Mouse (Mus musculus) hindbrain, embryonic 12.5 days (tissue): ENCODE results near the gene Nme9. TPM values are rescaled to one million over a fixed set of nuclear protein-coding genes. Genes with fewer than 3 reads are reported as not detected.
A peak's percentile ranks its signal among the peaks of the same experiment; 100 is the strongest.

Experiments
- ATAC-seq: fragments of 200-750 bp; cut with Nextera tagmentation; 2 replicates; pipeline ENCODE4 v1.8.0; 2017; ENCODE audit warnings: moderate TSS enrichment; ENCODE audit not compliant: low FRiP score
- H3K27ac ChIP-seq: fragments of 300-500 bp; sonication (generic); 2 replicates; pipeline ENCODE4 v1.5.1; 2016; ENCODE audit warnings: mild to moderate bottlenecking
- H3K27me3 ChIP-seq: fragments of 300-500 bp; sonication (generic); 2 replicates; pipeline ENCODE4 v1.6.1; 2016; ENCODE audit warnings: mild to moderate bottlenecking
- H3K36me3 ChIP-seq: fragments of 300-500 bp; sonication (generic); 2 replicates; pipeline ENCODE4 v1.6.1; 2016; ENCODE audit warnings: mild to moderate bottlenecking
- H3K4me1 ChIP-seq: fragments of 300-500 bp; sonication (generic); 2 replicates; pipeline ENCODE4 v1.6.1; 2016
- H3K4me2 ChIP-seq: fragments of 300-500 bp; sonication (generic); replicated peaks from 2 replicates; pipeline ENCODE4 v1.6.1; 2016; ENCODE audit warnings: mild to moderate bottlenecking
- H3K4me3 ChIP-seq: fragments of 300-500 bp; sonication (generic); 2 replicates; pipeline ENCODE4 v1.5.1; 2016; ENCODE audit warnings: mild to moderate bottlenecking
- H3K9ac ChIP-seq: fragments of 300-500 bp; sonication (generic); 2 replicates; pipeline ENCODE4 v1.6.1; 2016; ENCODE audit warnings: mild to moderate bottlenecking, moderate library complexity
- H3K9me3 ChIP-seq: fragments of 300-500 bp; sonication (generic); replicated peaks from 2 replicates; pipeline ENCODE4 v1.6.1; 2016; ENCODE audit warnings: mild to moderate bottlenecking
- WGBS: fragments of 180-500 bp; shearing (Covaris S2); methylation state at CpG from one replicate; pipeline ENCODE4 v1.1.7; 2016; 5-methylcytosine and 5-hydroxymethylcytosine counted together
- polyA plus RNA-seq: library from polyadenylated mRNA; unstranded; fragments of >200 nt; fragmentation: Nextera tagmentation; extraction: Ambion mirVana; gene quantifications from 2 replicates; pipeline ENCODE4 v1.2.1, GENCODE M21; 2016

The Nme9 gene
- polyA plus RNA-seq, 1 experiment from 2014 or later: 1.4 TPM

DNA sequence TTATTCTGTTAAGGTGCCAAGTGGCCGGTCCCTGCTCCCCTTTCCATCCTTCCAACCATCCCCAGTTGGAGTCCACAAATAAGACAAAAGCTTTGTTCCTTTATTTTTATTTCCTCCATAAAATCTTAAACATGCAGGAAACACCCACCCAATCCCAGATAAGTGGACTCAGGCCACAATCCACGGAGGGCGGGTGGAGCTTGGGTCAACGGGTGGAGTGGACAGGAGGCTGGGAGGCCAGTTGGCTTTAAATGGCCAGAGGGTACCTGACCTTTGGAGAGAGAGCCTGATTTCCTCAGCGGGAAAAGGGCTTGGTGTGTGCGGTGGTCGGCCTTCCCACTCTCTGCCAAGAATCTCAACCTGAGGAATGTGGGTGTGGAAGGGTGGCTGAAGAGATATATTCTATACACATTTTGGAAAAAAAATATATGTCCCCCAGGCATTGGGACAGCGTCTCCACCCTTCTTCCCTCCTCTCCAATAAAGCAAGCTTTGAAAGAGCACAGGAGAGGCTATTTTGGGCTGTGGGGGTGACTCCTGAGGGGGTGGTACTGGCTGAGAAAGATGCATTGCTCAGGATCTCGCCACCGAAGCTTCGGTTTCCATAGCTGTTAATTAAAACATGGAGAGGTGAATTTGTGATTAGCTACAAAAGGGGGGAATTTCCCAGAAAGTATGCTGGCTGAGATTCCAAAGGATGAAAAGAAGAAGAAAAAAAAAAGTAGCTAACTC, 22.5 kb upstream of the Nme9 start:
- H3K4me3 ChIP-seq: no peak overlapping the region
- WGBS: 78% methylated on average over 11 of the region's 11 CpGs
- no peak for ATAC-seq

DNA sequence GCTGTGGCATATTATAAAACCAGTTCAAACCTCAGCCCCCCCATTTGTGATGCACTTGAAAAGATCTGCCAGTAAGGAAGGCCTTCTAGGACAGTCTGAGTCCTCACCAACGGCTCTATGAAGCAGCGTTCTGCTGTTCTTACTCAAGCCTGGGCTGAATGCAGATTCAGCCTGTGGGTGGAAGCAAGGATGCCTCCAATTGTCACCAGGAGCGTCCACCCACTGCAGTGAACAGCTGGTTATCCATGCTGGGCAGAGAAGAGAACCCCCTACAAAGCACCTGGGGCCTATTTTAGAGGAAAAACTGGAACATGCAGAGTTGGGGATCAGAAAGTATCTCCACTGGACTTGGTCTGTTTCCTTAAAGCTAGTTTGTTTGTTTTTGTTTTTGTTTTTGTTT, 21.4 kb upstream of the Nme9 start:
- ATAC-seq: no peak
- Histone ChIP-seq H3K4me2 (no peak overlapping the region), H3K9ac (no peak overlapping the region), H3K4me3 (no peak overlapping the region), H3K27me3 (no peaks in the 10 kb centered on the region), H3K9me3 (no peaks in the 10 kb centered on the region), H3K36me3 (no peaks in the 10 kb centered on the region), H3K27ac (no peak overlapping the region), H3K4me1 (peaks cover 22% of the 10 kb centered on the region)
- 84% methylated on average over 3 of the region's 3 CpGs for WGBS

More for the DNA sequence above, 22.5 kb upstream of the Nme9 start:
- Histone ChIP-seq H3K4me2 (no peak overlapping the region), H3K4me1 (peaks cover 22% of the 10 kb centered on the region; the same call in 1 of the 2 replicates), H3K27me3 (no peaks in the 10 kb centered on the region), H3K36me3 (no peaks in the 10 kb centered on the region), H3K9ac (no peak overlapping the region), H3K9me3 (no peaks in the 10 kb centered on the region), H3K27ac (no peak overlapping the region)

DNA sequence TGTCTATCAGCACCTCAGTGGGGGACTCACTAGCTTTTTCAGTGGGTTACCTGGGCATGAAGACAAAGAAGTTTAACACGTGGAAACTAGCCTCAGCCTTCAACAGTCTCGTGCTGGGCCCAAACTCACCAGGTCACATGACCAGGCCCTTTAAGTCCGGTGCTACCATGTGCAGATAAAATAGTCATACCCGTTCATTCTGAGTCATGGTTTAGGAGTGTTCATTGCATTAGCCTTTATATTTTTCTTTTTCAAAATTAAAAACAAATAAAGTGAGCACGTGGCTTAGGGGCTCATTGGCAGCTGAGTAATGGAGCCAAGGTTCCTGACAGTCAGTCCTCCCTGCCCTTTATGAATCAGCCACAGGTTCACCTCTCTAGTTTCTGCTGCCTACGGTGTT, 20.5 kb upstream of the Nme9 start:
- Histone ChIP-seq H3K27ac (no peak overlapping the region), H3K4me2 (no peak overlapping the region), H3K36me3 (no peaks in the 10 kb centered on the region), H3K27me3 (no peaks in the 10 kb centered on the region), H3K9me3 (no peaks in the 10 kb centered on the region), H3K4me1 (peaks cover 25% of the 10 kb centered on the region), H3K4me3 (no peak overlapping the region), H3K9ac (no peak overlapping the region)
- no peak for ATAC-seq
- WGBS: 81% methylated on average over 6 of the region's 6 CpGs

DNA sequence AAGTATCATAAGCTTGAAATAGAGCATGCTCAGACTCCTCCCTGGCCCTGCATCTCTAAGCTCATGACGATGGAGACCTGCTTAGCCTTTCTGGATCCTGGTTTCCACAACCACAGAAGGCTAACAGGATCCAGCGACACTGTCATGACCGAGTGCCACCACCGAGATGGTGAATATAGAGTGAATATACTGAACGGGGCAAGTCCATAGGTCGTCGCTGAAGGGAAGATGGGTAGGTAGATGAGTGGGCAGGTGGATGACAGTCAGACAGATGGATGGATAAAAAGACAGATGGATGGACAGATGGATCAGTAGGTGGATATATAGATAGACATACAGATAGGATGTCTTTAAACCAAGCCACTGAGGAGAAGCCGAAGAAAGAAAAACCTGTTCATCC, 19.9 kb upstream of the Nme9 start:
- no peaks in the 10 kb centered on the region for H3K9me3 ChIP-seq
- H3K4me2 ChIP-seq: no peak overlapping the region
- 95% methylated on average over 8 of the region's 8 CpGs for WGBS
- H3K4me3 ChIP-seq: no peak overlapping the region
- no peak for ATAC-seq
- H3K9ac ChIP-seq: no peak overlapping the region
- H3K27ac ChIP-seq: no peak overlapping the region
- H3K36me3 ChIP-seq: no peaks in the 10 kb centered on the region
- H3K4me1 ChIP-seq: peaks cover 26% of the 10 kb centered on the region
- no peaks in the 10 kb centered on the region for H3K27me3 ChIP-seq

DNA sequence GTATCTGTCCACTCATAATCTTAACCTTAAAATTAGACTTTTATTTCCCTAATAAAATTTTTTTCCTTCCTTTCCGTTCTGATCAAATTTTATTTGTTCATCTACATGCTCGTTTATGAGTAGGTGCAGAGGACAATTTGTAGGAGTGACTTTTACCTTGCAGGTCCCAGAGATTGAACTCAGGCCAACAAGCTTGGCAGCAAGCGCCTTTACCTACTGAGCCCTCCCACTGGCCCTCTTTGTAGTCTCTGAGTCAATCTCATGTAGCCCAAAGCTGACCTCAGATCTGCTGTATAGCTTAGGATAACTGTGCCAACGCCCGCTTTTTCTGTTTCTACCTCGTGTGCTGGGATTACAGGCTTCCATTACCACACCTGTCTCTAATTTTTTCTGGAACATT, 19.3 kb upstream of the Nme9 start:
- ATAC-seq: no peak
- WGBS: 91% methylated on average over 6 of the region's 6 CpGs
- H3K4me3 ChIP-seq: no peak overlapping the region
- H3K4me2 ChIP-seq: no peak overlapping the region
- H3K9ac ChIP-seq: no peak overlapping the region
- no peaks in the 10 kb centered on the region for H3K9me3 ChIP-seq
- no peak overlapping the region for H3K27ac ChIP-seq
- H3K27me3 ChIP-seq: no peaks in the 10 kb centered on the region
- H3K36me3 ChIP-seq: no peaks in the 10 kb centered on the region
- H3K4me1 ChIP-seq: peaks cover 27% of the 10 kb centered on the region

DNA sequence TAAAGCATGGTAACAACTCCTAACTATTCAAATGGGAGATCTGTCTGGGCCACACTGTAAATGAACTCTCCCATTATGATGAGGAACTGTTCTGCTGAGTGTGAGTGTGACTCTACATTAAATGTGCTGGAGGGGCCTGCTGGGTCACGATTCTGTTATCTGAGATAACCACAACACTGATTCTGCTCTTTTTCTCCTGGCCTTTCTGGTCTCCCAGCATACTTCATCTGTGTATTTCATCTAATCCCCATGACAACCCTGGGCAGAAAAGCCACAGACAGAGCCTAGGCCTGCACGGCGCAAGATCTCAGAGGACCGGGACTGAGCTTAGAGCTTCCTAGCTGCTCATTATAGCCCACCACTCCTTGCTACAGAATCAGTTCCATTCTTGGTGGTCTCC, 18.8 kb upstream of the Nme9 start:
- no peak overlapping the region for H3K4me3 ChIP-seq
- 86% methylated on average over 4 of the region's 4 CpGs for WGBS

DNA sequence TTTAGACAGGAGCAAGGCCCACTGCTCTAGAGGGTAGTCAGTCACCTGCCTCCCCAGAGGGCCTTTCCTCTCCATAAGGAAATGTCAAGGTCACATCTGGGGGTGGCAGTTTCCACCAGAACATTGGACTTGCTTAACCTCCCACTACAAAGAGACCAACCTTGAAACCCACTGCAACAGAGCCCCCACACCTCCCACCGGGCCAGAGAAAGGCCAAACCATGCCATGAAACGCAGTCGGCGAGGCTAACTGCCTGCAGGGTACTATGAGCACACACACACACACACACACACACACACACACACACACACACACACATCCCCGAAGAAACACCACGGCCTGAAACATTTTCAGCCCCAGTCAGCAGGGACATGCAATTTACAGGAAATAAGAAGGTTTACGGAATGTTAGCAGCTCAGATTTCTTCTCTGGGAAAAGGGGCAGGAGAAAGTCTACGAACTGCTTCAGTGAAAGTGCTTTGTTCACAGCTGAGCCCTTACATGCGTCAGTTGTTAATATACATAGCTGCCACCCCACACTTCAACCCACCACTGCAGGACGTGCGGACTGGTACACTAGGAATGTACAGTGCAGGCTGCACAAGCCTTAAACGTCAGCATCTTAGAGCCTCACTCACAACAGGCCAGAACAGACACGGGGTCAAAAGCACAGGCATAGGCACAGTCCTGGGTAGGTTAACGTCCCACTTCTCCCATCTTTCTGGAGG, 16.2 kb upstream of the Nme9 start:
- WGBS: 29% methylated on average over 14 of the region's 14 CpGs
- Histone ChIP-seq H3K36me3 (no peaks in the 10 kb centered on the region), H3K4me2 (peak overlapping the region; percentile 84), H3K9ac (peak overlapping the region; percentile 90), H3K27ac (peak overlapping the region; percentile 89), H3K4me1 (peaks cover 32% of the 10 kb centered on the region), H3K4me3 (peak overlapping the region; percentile 76), H3K9me3 (no peaks in the 10 kb centered on the region), H3K27me3 (peaks cover 20% of the 10 kb centered on the region)
- ATAC-seq: peak; percentile 51

More for the DNA sequence above, 18.8 kb upstream of the Nme9 start:
- ATAC-seq: no peak
- Histone ChIP-seq H3K27ac (no peak overlapping the region), H3K4me2 (no peak overlapping the region), H3K36me3 (no peaks in the 10 kb centered on the region), H3K9me3 (no peaks in the 10 kb centered on the region), H3K27me3 (peaks cover 4% of the 10 kb centered on the region), H3K4me1 (peaks cover 32% of the 10 kb centered on the region), H3K9ac (no peak overlapping the region)

DNA sequence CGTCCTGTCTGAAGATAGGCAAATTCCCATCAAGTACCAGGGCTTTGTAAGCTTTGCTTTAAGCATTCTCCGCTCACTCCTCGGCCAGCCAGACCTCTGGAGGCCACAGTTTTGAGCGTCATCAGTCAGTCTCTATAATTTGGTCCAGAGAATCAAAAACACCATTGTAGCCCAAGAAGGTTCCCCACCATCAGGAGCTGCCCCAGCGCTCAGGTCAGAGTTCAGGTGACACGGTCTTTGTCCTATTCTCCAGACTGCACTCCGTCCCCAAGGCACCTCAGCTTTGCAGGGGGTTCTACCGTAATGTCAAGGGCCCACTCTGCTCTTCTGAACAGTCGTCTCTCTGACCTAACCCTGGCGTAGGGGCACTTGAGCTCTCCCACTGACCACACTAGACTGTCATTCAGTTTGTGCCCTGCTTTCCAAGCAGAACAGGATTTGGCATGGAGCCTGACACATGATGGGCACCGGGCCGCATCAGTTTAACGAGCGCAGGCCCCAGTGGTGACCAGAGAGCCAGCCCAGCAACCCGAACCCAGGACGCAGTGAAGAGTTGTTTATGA, 15.6 kb upstream of the Nme9 start:
- peak overlapping the region; percentile 76 for H3K4me3 ChIP-seq
- H3K4me1 ChIP-seq: peaks cover 32% of the 10 kb centered on the region
- H3K27ac ChIP-seq: peak overlapping the region; percentile 89
- ATAC-seq: peak; percentile 49
- H3K9ac ChIP-seq: peak overlapping the region; percentile 90
- H3K36me3 ChIP-seq: no peaks in the 10 kb centered on the region
- H3K4me2 ChIP-seq: peak overlapping the region; percentile 84
- WGBS: 11% methylated on average over 16 of the region's 16 CpGs
- H3K9me3 ChIP-seq: no peaks in the 10 kb centered on the region
- peaks cover 20% of the 10 kb centered on the region for H3K27me3 ChIP-seq

DNA sequence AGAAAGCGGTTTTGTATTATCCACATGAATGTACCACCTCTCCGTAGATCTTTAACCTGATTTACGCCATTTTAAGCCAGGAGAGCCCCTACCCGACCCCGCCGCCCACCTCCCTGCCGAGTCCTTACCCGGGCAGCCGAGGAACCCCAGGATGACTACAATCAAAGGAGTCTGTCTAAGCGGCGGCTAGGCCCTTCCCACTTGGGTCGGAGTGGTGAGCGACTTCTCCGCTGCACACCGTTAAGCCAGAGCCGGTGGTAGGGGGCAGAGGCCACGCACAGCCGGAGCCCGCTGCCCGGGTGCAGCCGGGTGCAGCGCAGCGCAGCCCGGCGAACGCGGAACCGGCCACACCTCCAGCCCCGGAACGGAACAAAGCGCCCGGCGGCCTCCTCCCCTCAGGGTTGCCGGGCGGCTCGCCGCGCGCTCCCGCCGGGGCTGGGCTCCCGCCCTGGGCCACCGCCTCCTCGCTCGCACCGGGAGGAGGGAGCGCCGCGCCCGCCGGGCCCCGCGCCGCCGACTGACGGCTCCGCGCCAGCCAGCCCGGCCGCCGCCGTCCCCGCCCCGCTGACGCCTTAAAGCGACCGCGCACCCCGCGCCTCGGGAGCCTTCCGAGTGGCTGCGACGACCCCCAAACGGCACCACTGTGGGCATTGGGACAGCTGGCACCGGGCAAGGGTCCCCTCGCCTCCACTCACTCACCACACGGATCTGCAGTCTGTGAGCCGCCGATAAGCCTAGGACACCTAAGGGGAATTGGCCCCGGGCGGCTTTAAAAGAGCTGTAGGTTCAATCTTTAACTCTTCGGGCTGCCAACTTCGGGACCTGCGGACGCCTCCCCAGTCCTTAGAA, 14.9 kb upstream of the Nme9 start:
- under 1% methylated on average over 70 of the region's 86 CpGs for WGBS
- H3K4me1 ChIP-seq: peaks cover 32% of the 10 kb centered on the region
- peaks cover 20% of the 10 kb centered on the region for H3K27me3 ChIP-seq

DNA sequence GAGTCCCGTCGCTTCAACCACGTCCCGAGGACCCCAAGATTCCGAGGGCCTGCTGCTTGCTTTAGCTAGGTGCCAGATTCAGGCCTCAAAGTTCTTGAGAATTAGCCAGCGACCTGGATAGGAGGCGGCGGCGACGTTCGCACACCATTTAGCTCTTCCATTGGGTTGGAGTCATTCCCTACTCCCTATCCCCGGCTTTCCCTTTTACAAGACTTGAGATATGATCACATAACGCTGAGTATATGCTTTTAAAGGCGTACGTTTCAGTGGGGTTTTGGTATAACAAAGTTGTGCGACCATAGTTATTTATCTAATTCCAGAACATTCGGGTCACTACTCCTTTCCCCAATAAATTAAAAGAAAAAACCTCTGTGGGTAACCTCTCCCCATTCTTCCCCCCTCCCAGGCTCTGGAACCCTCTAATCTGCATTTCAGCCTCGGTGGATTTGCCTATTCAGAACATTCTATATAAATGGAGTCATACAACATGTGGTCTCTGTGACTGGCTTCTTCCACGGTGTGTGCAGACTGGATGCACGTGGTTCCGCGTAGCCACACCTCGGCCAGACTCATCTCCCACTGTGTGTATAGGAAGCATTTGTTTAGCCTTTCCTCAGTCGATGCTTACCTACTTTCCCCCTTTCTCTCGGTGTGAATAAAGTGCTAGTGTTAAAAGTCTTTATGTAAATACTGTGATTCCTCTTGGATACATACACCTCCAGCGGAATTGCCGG, 14.1 kb upstream of the Nme9 start, which contains the start of gene Mras:
Mras (minus strand) TSS at position 351 of the 734 bp plus-strand sequence.
- H3K4me2 ChIP-seq: peak within 1 kb of the TSS; percentile 84
- no peaks in the 10 kb centered on the region for H3K36me3 ChIP-seq
- peaks cover 20% of the 10 kb centered on the region for H3K27me3 ChIP-seq
- H3K4me1 ChIP-seq: peaks cover 32% of the 10 kb centered on the region
- peak within 1 kb of the TSS; percentile 89 for H3K27ac ChIP-seq
- 18% methylated on average over 27 of the region's 27 CpGs for whole genome bisulfite sequencing
- peak; percentile 5; the same call in 1 of the 2 replicates for ATAC-seq
- peak within 1 kb of the TSS; percentile 76 for H3K4me3 ChIP-seq
- H3K9ac ChIP-seq: peak within 1 kb of the TSS; percentile 90
- no peaks in the 10 kb centered on the region for H3K9me3 ChIP-seq

More for the DNA sequence above, 14.9 kb upstream of the Nme9 start:
- Histone ChIP-seq H3K4me2 (peak overlapping the region; percentile 84), H3K4me3 (peak overlapping the region; percentile 76), H3K9me3 (no peaks in the 10 kb centered on the region), H3K9ac (peak overlapping the region; percentile 90), H3K27ac (peak overlapping the region; percentile 89), H3K36me3 (no peaks in the 10 kb centered on the region)
- peak; percentile 81 for ATAC-seq

DNA sequence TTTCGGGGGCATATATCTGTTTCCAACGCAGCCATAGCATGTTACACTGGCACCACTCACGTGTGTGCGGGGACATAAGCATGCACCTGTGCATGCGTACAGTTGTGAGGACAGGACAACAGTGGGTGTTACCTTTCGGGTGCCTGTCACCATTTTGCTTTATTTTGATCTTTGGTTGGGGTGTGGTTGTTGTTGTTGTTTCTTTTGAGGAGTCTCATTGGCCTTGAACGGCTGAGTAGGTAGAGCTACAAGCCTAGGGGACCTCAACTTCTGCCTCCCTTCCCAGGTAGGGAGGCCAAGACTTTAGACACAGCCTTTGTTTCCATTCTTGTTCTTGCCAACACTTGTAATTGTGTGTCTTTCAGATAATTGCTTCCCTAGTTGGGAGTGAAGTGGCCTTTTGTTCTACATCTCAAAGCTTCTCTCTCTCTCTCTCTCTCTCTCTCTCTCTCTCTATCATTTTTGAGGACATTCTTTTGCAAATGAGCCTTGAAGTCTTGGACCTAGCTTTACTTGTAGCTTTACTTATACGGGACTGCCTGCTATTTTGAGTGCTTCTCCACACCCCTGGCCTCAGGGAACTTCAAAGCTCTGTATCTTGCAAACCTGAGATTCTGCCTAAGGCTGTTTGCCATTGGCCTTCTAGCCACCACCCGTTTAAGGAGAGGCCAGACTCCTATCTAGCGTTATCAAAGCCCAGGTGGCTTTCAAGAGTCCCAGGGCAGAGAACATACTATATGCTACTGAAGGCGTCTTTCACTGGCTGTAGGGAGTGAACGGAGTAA, 13.3 kb upstream of the Nme9 start:
- no peak for ATAC-seq
- H3K4me2 ChIP-seq: no peak overlapping the region
- WGBS: 84% methylated on average over 12 of the region's 12 CpGs
- peaks cover 32% of the 10 kb centered on the region for H3K4me1 ChIP-seq
- no peak overlapping the region for H3K4me3 ChIP-seq
- H3K27me3 ChIP-seq: peaks cover 20% of the 10 kb centered on the region
- no peak overlapping the region for H3K27ac ChIP-seq
- H3K9ac ChIP-seq: no peak overlapping the region
- H3K36me3 ChIP-seq: no peaks in the 10 kb centered on the region
- no peaks in the 10 kb centered on the region for H3K9me3 ChIP-seq
